Mouse (Mus musculus): ENCODE measurements around the gene Zcchc2. TPM values are rescaled to one million over a fixed set of nuclear protein-coding genes. Genes with fewer than 3 reads are reported as not detected.

The Zcchc2 gene
- polyA plus RNA-seq, 1 experiment: 19.8 TPM

- no peaks in the 10 kb centered on the region; the same call in 1 of the 2 replicates for H3K4me1 ChIP-seq (ENCODE audit: control insufficient read depth, insufficient read depth, low read length)
- no peak overlapping the region for H3K27ac ChIP-seq (ENCODE audit: insufficient read depth, low read length)
- TF ChIP-seq POLR2A (IDR thresholded peaks at IDR 0.05; ENCODE audit: borderline replicate concordance, insufficient read depth, low read length) (no peak), CTCF (IDR thresholded peaks at IDR 0.05; ENCODE audit: borderline replicate concordance, insufficient read depth, low read depth, low read length) (no peak)
- no peak overlapping the region for H3K4me3 ChIP-seq (replicated peaks; ENCODE audit: insufficient read depth, low read depth, low read length)
- no peaks in the 10 kb centered on the region for H3K27me3 ChIP-seq (ENCODE audit: control insufficient read depth, insufficient read depth, low read length)
- 22% methylated on average over 1 of the region's 1 CpGs for WGBS
- DNase-seq: no peak
Observed at GRCm38 (mm10) chr1:106007581-106007980, 17.4 kb downstream of the Zcchc2 start.

GRCm38 (mm10) chr1:106011097-106011496 is 20.9 kb downstream of the Zcchc2 start:
- no peak for DNase-seq
- Histone ChIP-seq H3K4me1 (ENCODE audit: control insufficient read depth, insufficient read depth, low read length) (peaks cover 3% of the 10 kb centered on the region; the same call in 1 of the 2 replicates), H3K27me3 (ENCODE audit: control insufficient read depth, insufficient read depth, low read length) (no peaks in the 10 kb centered on the region), H3K27ac (ENCODE audit: insufficient read depth, low read length) (no peak overlapping the region), H3K4me3 (replicated peaks; ENCODE audit: insufficient read depth, low read depth, low read length) (no peak overlapping the region)
- TF ChIP-seq CTCF (IDR thresholded peaks at IDR 0.05; ENCODE audit: borderline replicate concordance, insufficient read depth, low read depth, low read length) (no peak), POLR2A (IDR thresholded peaks at IDR 0.05; ENCODE audit: borderline replicate concordance, insufficient read depth, low read length) (no peak)
- 92% methylated on average over 7 of the region's 7 CpGs for WGBS

GRCm38 (mm10) chr1:106013759-106014158 is 23.6 kb downstream of the Zcchc2 start:
- 56% methylated on average over 2 of the region's 2 CpGs for WGBS
- Histone ChIP-seq H3K27ac (ENCODE audit: insufficient read depth, low read length) (no peak overlapping the region), H3K27me3 (ENCODE audit: control insufficient read depth, insufficient read depth, low read length) (no peaks in the 10 kb centered on the region), H3K4me1 (ENCODE audit: control insufficient read depth, insufficient read depth, low read length) (peaks cover 3% of the 10 kb centered on the region; the same call in 1 of the 2 replicates), H3K4me3 (replicated peaks; ENCODE audit: insufficient read depth, low read depth, low read length) (no peak overlapping the region)
- no peak for TF ChIP-seq CTCF (IDR thresholded peaks at IDR 0.05; ENCODE audit: borderline replicate concordance, insufficient read depth, low read depth, low read length)
- DNase-seq: no peak

GRCm38 (mm10) chr1:106016262-106016661 is 26.1 kb downstream of the Zcchc2 start:
- TF ChIP-seq POLR2A (IDR thresholded peaks at IDR 0.05; ENCODE audit: borderline replicate concordance, insufficient read depth, low read length): no peak
- no peak for TF ChIP-seq CTCF (IDR thresholded peaks at IDR 0.05; ENCODE audit: borderline replicate concordance, insufficient read depth, low read depth, low read length)
- Histone ChIP-seq H3K4me1 (ENCODE audit: control insufficient read depth, insufficient read depth, low read length) (peaks cover 3% of the 10 kb centered on the region; the same call in 1 of the 2 replicates), H3K27me3 (ENCODE audit: control insufficient read depth, insufficient read depth, low read length) (no peaks in the 10 kb centered on the region), H3K27ac (ENCODE audit: insufficient read depth, low read length) (no peak overlapping the region), H3K4me3 (replicated peaks; ENCODE audit: insufficient read depth, low read depth, low read length) (no peak overlapping the region)
- 90% methylated on average over 6 of the region's 6 CpGs for WGBS
- DNase-seq: no peak

- H3K27me3 ChIP-seq (ENCODE audit: control insufficient read depth, insufficient read depth, low read length): no peaks in the 10 kb centered on the region
- no peak for DNase-seq
- H3K4me1 ChIP-seq (ENCODE audit: control insufficient read depth, insufficient read depth, low read length): no peaks in the 10 kb centered on the region
- no peak overlapping the region for H3K27ac ChIP-seq (ENCODE audit: insufficient read depth, low read length)
- 79% methylated on average over 6 of the region's 6 CpGs for WGBS
- TF ChIP-seq POLR2A (IDR thresholded peaks at IDR 0.05; ENCODE audit: borderline replicate concordance, insufficient read depth, low read length) (no peak), CTCF (IDR thresholded peaks at IDR 0.05; ENCODE audit: borderline replicate concordance, insufficient read depth, low read depth, low read length) (no peak)
- H3K4me3 ChIP-seq (replicated peaks; ENCODE audit: insufficient read depth, low read depth, low read length): no peak overlapping the region
Observed at GRCm38 (mm10) chr1:106019854-106020253, 29.6 kb downstream of the Zcchc2 start.

- no peak for DNase-seq
- H3K4me3 ChIP-seq (replicated peaks; ENCODE audit: insufficient read depth, low read depth, low read length): no peak overlapping the region
- no peak for TF ChIP-seq POLR2A (IDR thresholded peaks at IDR 0.05; ENCODE audit: borderline replicate concordance, insufficient read depth, low read length)
- TF ChIP-seq CTCF (IDR thresholded peaks at IDR 0.05; ENCODE audit: borderline replicate concordance, insufficient read depth, low read depth, low read length): no peak
- H3K4me1 ChIP-seq (ENCODE audit: control insufficient read depth, insufficient read depth, low read length): no peaks in the 10 kb centered on the region
- H3K27me3 ChIP-seq (ENCODE audit: control insufficient read depth, insufficient read depth, low read length): no peaks in the 10 kb centered on the region
- H3K27ac ChIP-seq (ENCODE audit: insufficient read depth, low read length): no peak overlapping the region
- WGBS: 79% methylated on average over 1 of the region's 1 CpGs
Observed at GRCm38 (mm10) chr1:106022998-106023397, 32.8 kb downstream of the Zcchc2 start.

- no peak for DNase-seq
- TF ChIP-seq POLR2A (IDR thresholded peaks at IDR 0.05; ENCODE audit: borderline replicate concordance, insufficient read depth, low read length): no peak
- TF ChIP-seq CTCF (IDR thresholded peaks at IDR 0.05; ENCODE audit: borderline replicate concordance, insufficient read depth, low read depth, low read length): no peak
- 99% methylated on average over 2 of the region's 2 CpGs for WGBS
- Histone ChIP-seq H3K27me3 (ENCODE audit: control insufficient read depth, insufficient read depth, low read length) (no peaks in the 10 kb centered on the region), H3K27ac (ENCODE audit: insufficient read depth, low read length) (no peak overlapping the region), H3K4me1 (ENCODE audit: control insufficient read depth, insufficient read depth, low read length) (peaks cover 3% of the 10 kb centered on the region), H3K4me3 (replicated peaks; ENCODE audit: insufficient read depth, low read depth, low read length) (no peak overlapping the region)
Observed at GRCm38 (mm10) chr1:106024254-106024653, 34.0 kb downstream of the Zcchc2 start.

GRCm38 (mm10) chr1:106024778-106025177 is 34.6 kb downstream of the Zcchc2 start:
- H3K4me3 ChIP-seq (replicated peaks; ENCODE audit: insufficient read depth, low read depth, low read length): no peak overlapping the region
- DNase-seq: no peak
- WGBS: 97% methylated on average over 3 of the region's 3 CpGs
- TF ChIP-seq CTCF (IDR thresholded peaks at IDR 0.05; ENCODE audit: borderline replicate concordance, insufficient read depth, low read depth, low read length): no peak
- no peak for TF ChIP-seq POLR2A (IDR thresholded peaks at IDR 0.05; ENCODE audit: borderline replicate concordance, insufficient read depth, low read length)
- no peak overlapping the region for H3K27ac ChIP-seq (ENCODE audit: insufficient read depth, low read length)
- H3K4me1 ChIP-seq (ENCODE audit: control insufficient read depth, insufficient read depth, low read length): peaks cover 5% of the 10 kb centered on the region
- H3K27me3 ChIP-seq (ENCODE audit: control insufficient read depth, insufficient read depth, low read length): no peaks in the 10 kb centered on the region
